Mouse (Mus musculus) C2C12 (cell line): ENCODE measurements around the gene Tnfrsf21. TPM values are rescaled to one million over a fixed set of nuclear protein-coding genes. Genes with fewer than 3 reads are reported as not detected.

Source experiments
- H3K27me3 ChIP-seq: one replicate; pipeline ENCODE4 v1.6.1; 2011; ENCODE audit not compliant: control insufficient read depth, insufficient read depth, insufficient read length
- H3K36me3 ChIP-seq: one replicate; pipeline ENCODE4 v1.6.1; 2011; ENCODE audit not compliant: control insufficient read depth, insufficient read depth
- H3K4me3 ChIP-seq: one replicate; pipeline ENCODE4 v1.5.1; 2011; ENCODE audit warnings: mild to moderate bottlenecking, control low read depth; ENCODE audit not compliant: poor library complexity, insufficient read depth, severe bottlenecking
- H3K79me2 ChIP-seq: one replicate; pipeline ENCODE4 v1.6.1; 2011; ENCODE audit not compliant: control insufficient read depth, insufficient read depth
- H3K79me3 ChIP-seq: one replicate; pipeline ENCODE4 v1.6.1; 2011; ENCODE audit warnings: low read depth, control low read depth
- H3ac ChIP-seq: one replicate; pipeline ENCODE3; 2011; ENCODE audit warnings: low read depth; ENCODE audit not compliant: control insufficient read depth, insufficient read length
- CEBPB ChIP-seq: IDR thresholded peaks from one replicate; pipeline ENCODE4 v1.6.1; 2011; ENCODE audit warnings: low read depth, mild to moderate bottlenecking, control low read depth, moderate library complexity
- CTCF ChIP-seq: IDR thresholded peaks from one replicate; pipeline ENCODE4 v1.5.1; 2011; ENCODE audit not compliant: control insufficient read depth, insufficient read depth, insufficient read length
- FOSL1 ChIP-seq: IDR thresholded peaks from one replicate; pipeline ENCODE4 v1.8.0; 2011; ENCODE audit warnings: mild to moderate bottlenecking, low read length; ENCODE audit not compliant: poor library complexity, insufficient read depth, severe bottlenecking
- MAX ChIP-seq: IDR thresholded peaks from one replicate; pipeline ENCODE4 v1.6.1; 2011; ENCODE audit warnings: mild to moderate bottlenecking, control low read depth
- MYOD1 ChIP-seq: IDR thresholded peaks from one replicate; pipeline ENCODE4 v1.6.1; 2011; ENCODE audit warnings: low read depth; ENCODE audit not compliant: control insufficient read depth, insufficient read length
- MYOG ChIP-seq: IDR thresholded peaks from one replicate; pipeline ENCODE4 v1.6.1; 2011; ENCODE audit not compliant: control insufficient read depth, insufficient read length; ENCODE audit errors: extremely low read depth
- USF1 ChIP-seq: IDR thresholded peaks from one replicate; pipeline ENCODE4 v1.6.1; 2011; ENCODE audit warnings: low read depth, mild to moderate bottlenecking, control low read depth, moderate library complexity
- polyA plus RNA-seq: library from polyadenylated mRNA; unstranded; fragments of >200 nt; fragmentation: generic; extraction: Trizol; gene quantifications from one replicate; pipeline ENCODE4 v1.2.1, GENCODE M21; 2012; ENCODE audit warnings: missing spikeins

Gene Tnfrsf21
- polyA plus RNA-seq, 1 experiment: 4.6 TPM

GRCm38 (mm10) chr17:43075937-43076336 lies 59.6 kb downstream of the Tnfrsf21 start:
- no peak overlapping the region for H3K4me3 ChIP-seq
- H3K79me2 ChIP-seq: no peaks in the 10 kb centered on the region
- no peaks in the 10 kb centered on the region for H3K79me3 ChIP-seq
- no peak overlapping the region for H3ac ChIP-seq
- TF ChIP-seq CEBPB (no peak), FOSL1 (no peak), CTCF (no peak), MAX (no peak), USF1 (no peak), MYOG (no peak), MYOD1 (no peak)
- no peaks in the 10 kb centered on the region for H3K36me3 ChIP-seq
- H3K27me3 ChIP-seq: no peaks in the 10 kb centered on the region

GRCm38 (mm10) chr17:43076801-43077493 lies 60.6 kb downstream of the Tnfrsf21 start:
- no peaks in the 10 kb centered on the region for H3K79me3 ChIP-seq
- no peak overlapping the region for H3K4me3 ChIP-seq

GRCm38 (mm10) chr17:43077540-43077939 lies 61.2 kb downstream of the Tnfrsf21 start:
- no peaks in the 10 kb centered on the region for H3K27me3 ChIP-seq
- no peak for TF ChIP-seq MYOG
- no peak for TF ChIP-seq FOSL1
- no peak for TF ChIP-seq USF1
- no peak for TF ChIP-seq CTCF
- TF ChIP-seq MYOD1: no peak
- no peak for TF ChIP-seq CEBPB
- TF ChIP-seq MAX: no peak
- H3K4me3 ChIP-seq: no peak overlapping the region
- no peaks in the 10 kb centered on the region for H3K79me2 ChIP-seq
- H3K79me3 ChIP-seq: no peaks in the 10 kb centered on the region
- no peak overlapping the region for H3ac ChIP-seq
- no peaks in the 10 kb centered on the region for H3K36me3 ChIP-seq

More at GRCm38 (mm10) chr17:43076801-43077493, 60.6 kb downstream of the Tnfrsf21 start:
- Histone ChIP-seq H3ac (no peak overlapping the region), H3K27me3 (no peaks in the 10 kb centered on the region), H3K79me2 (no peaks in the 10 kb centered on the region), H3K36me3 (no peaks in the 10 kb centered on the region)
- no peak for TF ChIP-seq FOSL1
- no peak for TF ChIP-seq MAX
- no peak for TF ChIP-seq CTCF
- no peak for TF ChIP-seq MYOD1
- TF ChIP-seq CEBPB: no peak
- no peak for TF ChIP-seq MYOG

- H3K36me3 ChIP-seq: no peaks in the 10 kb centered on the region
- H3K27me3 ChIP-seq: no peaks in the 10 kb centered on the region
- TF ChIP-seq CEBPB: no peak
- H3ac ChIP-seq: no peak overlapping the region
- H3K79me2 ChIP-seq: no peaks in the 10 kb centered on the region
- no peak overlapping the region for H3K4me3 ChIP-seq
- H3K79me3 ChIP-seq: no peaks in the 10 kb centered on the region
Measured at GRCm38 (mm10) chr17:43081225-43081624, 64.9 kb downstream of the Tnfrsf21 start.

GRCm38 (mm10) chr17:43089496-43089895 lies 73.1 kb downstream of the Tnfrsf21 start:
- Histone ChIP-seq H3K79me3 (no peaks in the 10 kb centered on the region), H3K27me3 (no peaks in the 10 kb centered on the region), H3K36me3 (no peaks in the 10 kb centered on the region), H3ac (no peak overlapping the region), H3K79me2 (no peaks in the 10 kb centered on the region), H3K4me3 (no peak overlapping the region)
- TF ChIP-seq MYOD1 (no peak), USF1 (no peak), CEBPB (no peak)

GRCm38 (mm10) chr17:43090948-43091724 lies 74.8 kb downstream of the Tnfrsf21 start:
- Histone ChIP-seq H3K79me2 (no peaks in the 10 kb centered on the region), H3K36me3 (no peaks in the 10 kb centered on the region), H3K79me3 (no peaks in the 10 kb centered on the region), H3K27me3 (no peaks in the 10 kb centered on the region), H3ac (no peak overlapping the region), H3K4me3 (no peak overlapping the region)
- TF ChIP-seq USF1 (no peak), CEBPB (no peak), MAX (no peak), CTCF (no peak), FOSL1 (no peak), MYOD1 (no peak), MYOG (no peak)
